Mouse (Mus musculus): ENCODE measurements around the gene Nfkbil1.

- TF ChIP-seq USF1 (IDR thresholded peaks at IDR 0.05; ENCODE audit: low read depth) = no peak
- no peak for TF ChIP-seq CTCF (IDR thresholded peaks at IDR 0.05; ENCODE audit: control insufficient read depth, insufficient read depth, insufficient read length)
- no peak for TF ChIP-seq FOSL1 (IDR thresholded peaks at IDR 0.05; ENCODE audit: insufficient read depth, low read length, poor library complexity, severe bottlenecking)
- TF ChIP-seq MYOD1 (IDR thresholded peaks at IDR 0.05; ENCODE audit: control insufficient read depth, insufficient read length, low read depth) = no peak
- TF ChIP-seq MAX (IDR thresholded peaks at IDR 0.05) = no peak
These were observed 21.8 kb upstream of the Nfkbil1 start for GRCm38 (mm10) chr17:35257378-35257777.
